Mouse (Mus musculus): ENCODE measurements around the gene Nmur2.

Nmur2 gene

GRCm38 (mm10) chr11:56040917-56041316 lies at the start of gene Nmur2:
Gene Nmur2 (minus strand): TSS chr11:56041010.
- DNase-seq (ENCODE audit: low read depth in 1 of 2, low spot score in 2 of 2): no peak

- DNase-seq (ENCODE audit: low read depth in 1 of 2, low spot score in 2 of 2): no peak
Measured at GRCm38 (mm10) chr11:56089127-56089689, 48.4 kb upstream of the Nmur2 start.

- no peak for DNase-seq (ENCODE audit: low read depth in 1 of 2, low spot score in 2 of 2)
Measured at GRCm38 (mm10) chr11:56072131-56072530, 31.3 kb upstream of the Nmur2 start.

DNA sequence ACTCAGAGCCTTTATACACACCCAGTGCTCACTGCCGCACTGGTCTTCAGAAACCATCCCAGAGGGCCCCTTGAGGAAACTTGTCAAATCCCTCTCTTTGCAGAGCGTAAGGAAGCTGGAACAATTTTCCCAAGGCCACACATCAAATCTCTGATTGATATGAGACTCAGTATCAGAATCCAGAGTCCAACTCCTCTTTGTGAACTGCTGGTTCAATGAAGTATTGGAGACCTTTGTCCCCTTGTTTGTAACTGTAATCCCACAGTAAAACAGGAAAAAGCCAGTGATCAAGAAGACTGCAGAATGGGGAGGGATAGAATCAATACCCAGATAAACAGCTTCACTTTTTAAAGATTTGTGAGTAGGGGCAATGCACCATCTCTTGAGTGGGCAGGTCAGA lies 28.8 kb upstream of the Nmur2 start:
- no peak for DNase-seq (ENCODE audit: low read depth in 1 of 2, low spot score in 2 of 2)

GRCm38 (mm10) chr11:56065147-56065546 lies 24.3 kb upstream of the Nmur2 start:
- DNase-seq (ENCODE audit: low read depth in 1 of 2, low spot score in 2 of 2): no peak

- no peak for DNase-seq (ENCODE audit: low read depth in 1 of 2, low spot score in 2 of 2)
Measured at GRCm38 (mm10) chr11:56064575-56064974, 23.8 kb upstream of the Nmur2 start.

GRCm38 (mm10) chr11:56059236-56059635 lies 18.4 kb upstream of the Nmur2 start:
- no peak for DNase-seq (ENCODE audit: low read depth in 1 of 2, low spot score in 2 of 2)

DNA sequence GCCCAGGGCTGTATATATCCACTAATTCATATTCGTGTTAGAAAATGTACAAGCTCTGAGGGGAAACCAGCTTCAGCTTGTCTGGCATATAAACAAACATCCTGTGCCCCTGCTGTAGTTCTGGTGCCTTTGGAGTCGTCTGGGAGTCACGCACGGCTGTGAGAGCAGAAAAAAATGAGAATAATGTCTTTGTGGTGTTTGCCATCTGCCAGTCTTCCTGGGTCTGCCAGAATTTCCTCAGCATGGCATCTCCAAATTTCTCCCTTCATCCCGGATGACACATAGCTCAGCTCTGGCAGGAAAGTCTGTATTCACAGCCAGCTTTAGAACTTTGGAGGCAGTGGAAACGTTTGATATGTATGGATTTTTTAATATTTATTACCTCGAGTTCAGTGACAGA lies 13.6 kb upstream of the Nmur2 start:
- no peak for DNase-seq (ENCODE audit: low read depth in 1 of 2, low spot score in 2 of 2)

GRCm38 (mm10) chr11:56026854-56027253 lies 14.0 kb downstream of the Nmur2 start:
- DNase-seq (ENCODE audit: low read depth in 1 of 2, low spot score in 2 of 2): no peak

DNA sequence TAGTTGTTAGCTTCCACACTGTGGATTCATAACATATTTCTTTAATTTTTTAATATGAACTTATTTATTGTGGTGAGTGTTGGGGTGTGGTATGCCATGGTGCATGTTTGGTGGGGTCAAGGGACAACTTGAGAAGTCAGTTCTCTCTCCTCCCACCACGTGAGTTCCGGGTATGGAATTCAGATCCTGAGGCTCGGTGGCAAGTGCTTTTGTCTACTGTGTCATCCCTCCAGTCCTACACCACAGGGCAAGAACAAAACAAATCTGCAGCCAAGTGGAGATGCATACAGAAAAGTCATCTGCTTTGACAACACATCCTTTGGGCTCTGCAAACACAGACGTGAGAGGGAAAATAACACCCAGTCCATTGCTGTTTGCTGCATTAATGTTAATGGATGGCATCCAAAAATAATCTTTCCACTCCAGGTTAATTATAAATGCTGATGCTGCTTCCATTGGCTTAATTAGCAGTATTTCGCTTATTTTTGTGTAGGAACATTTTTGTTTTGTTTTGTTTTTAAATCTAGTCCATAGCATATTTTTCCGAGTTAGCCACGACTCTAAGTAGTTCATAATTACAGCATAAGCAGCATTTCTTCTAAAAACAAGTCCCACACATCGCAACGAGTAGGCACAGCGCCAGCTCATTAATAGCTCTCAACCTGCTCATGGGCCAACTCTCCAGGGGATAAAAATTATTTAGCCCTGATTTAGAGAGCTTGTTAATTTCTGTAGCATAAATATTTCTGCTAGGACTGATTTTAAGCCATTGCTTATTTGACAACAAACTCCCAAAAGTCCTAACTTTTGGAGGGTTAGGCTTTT lies 14.9 kb downstream of the Nmur2 start:
- no peak for DNase-seq (ENCODE audit: low read depth in 1 of 2, low spot score in 2 of 2)

GRCm38 (mm10) chr11:56013510-56014057 lies 27.2 kb downstream of the Nmur2 start:
- no peak for DNase-seq (ENCODE audit: low read depth in 1 of 2, low spot score in 2 of 2)

GRCm38 (mm10) chr11:56012396-56012795 lies 28.4 kb downstream of the Nmur2 start:
- no peak for DNase-seq (ENCODE audit: low read depth in 1 of 2, low spot score in 2 of 2)

DNA sequence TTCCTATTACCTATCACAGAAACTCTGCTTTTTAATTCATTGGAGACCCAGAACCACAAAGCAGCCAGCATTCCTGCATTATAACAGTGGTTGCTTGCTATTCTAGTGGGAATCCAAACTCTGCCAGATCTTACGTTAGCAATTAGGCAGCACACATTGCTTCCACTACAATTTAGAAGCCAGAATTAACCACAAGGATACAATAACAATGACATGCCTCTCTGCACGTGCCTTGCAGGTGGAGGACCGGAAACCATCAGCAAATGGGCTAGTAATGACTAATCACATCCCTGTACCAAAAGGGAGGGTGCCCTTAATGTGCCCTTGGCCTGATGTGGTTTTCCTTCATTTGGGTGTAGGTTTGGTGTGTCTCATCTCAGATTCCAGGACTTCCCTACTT lies 32.5 kb downstream of the Nmur2 start:
- no peak for DNase-seq (ENCODE audit: low read depth in 1 of 2, low spot score in 2 of 2)

- DNase-seq (ENCODE audit: low read depth in 1 of 2, low spot score in 2 of 2): no peak
Measured at GRCm38 (mm10) chr11:55992799-55993198, 48.0 kb downstream of the Nmur2 start.

- no peak for DNase-seq (ENCODE audit: low read depth in 1 of 2, low spot score in 2 of 2)
Measured at GRCm38 (mm10) chr11:55992148-55992547, 48.7 kb downstream of the Nmur2 start.

DNA sequence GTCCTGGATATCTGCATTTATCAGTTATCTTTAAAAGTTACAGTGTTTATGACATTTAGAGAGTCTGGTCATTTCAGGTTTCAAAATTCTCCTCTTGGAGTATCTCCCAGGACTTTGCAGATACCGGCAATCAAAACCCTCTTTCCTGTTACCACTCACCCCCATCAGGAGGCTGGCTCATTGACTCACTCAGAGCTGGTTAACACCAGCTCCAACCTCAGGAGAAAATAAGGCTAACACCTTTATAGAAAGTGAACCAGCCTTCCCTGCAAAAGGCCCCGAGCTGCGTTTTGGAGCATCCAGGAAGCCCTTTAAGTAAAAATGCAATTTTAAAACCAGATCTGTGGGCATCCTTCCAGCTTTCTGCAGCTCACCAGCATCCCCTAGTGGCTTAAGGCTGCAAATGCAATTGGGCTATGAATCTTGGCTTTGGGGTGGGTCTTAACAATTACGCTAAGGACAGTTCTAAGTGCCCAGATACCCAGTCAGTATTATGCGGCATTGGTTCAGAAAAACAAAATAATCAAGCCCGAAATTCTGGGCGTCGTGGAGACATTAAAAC lies 49.2 kb downstream of the Nmur2 start:
- no peak for DNase-seq (ENCODE audit: low read depth in 1 of 2, low spot score in 2 of 2)

DNA sequence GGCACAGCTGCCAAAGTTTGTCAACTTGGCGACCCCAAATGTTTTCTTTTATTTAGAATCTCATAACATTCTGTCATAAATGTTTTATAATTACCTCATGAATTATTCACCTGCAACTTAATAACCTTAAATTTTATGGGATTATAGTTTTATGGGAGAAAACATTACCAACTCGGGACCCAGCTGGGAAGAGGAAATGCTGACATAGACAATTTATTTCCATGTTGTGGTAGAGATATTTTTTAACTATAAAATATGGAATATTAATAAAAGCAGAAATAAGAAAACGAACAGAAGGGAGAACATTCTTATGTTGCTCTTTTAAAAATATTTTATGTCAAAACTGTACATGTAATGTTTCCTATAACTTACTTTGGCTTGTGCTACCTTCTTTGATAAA lies 56.2 kb downstream of the Nmur2 start:
- no peak for DNase-seq (ENCODE audit: low read depth in 1 of 2, low spot score in 2 of 2)

GRCm38 (mm10) chr11:55981656-55982055 lies 59.2 kb downstream of the Nmur2 start:
- no peak for DNase-seq (ENCODE audit: low read depth in 1 of 2, low spot score in 2 of 2)

- DNase-seq (ENCODE audit: low read depth in 1 of 2, low spot score in 2 of 2): no peak
Measured at GRCm38 (mm10) chr11:55978146-55978545, 62.7 kb downstream of the Nmur2 start.

Data from monocyte, adult 2 months (primary cell).